Mouse (Mus musculus) heart, embryonic 15.5 days (tissue): ENCODE results near the gene Ywhah. TPM values are rescaled to one million over a fixed set of nuclear protein-coding genes. Genes with fewer than 3 reads are reported as not detected.

Experiments used
- ATAC-seq: fragments of 200-750 bp; cut with Nextera tagmentation; replicated peaks from 2 replicates; pipeline ENCODE4 v1.8.0; 2017; ENCODE audit warnings: low read depth, moderate TSS enrichment; ENCODE audit not compliant: insufficient number of reproducible peaks, insufficient read depth, low FRiP score
- H3K27ac ChIP-seq: fragments of 300-500 bp; sonication (generic); 2 replicates; pipeline ENCODE4 v1.5.1; 2015; ENCODE audit warnings: mild to moderate bottlenecking, inconsistent platforms
- H3K27me3 ChIP-seq: fragments of 300-500 bp; sonication (generic); 2 replicates; pipeline ENCODE4 v1.6.1; 2015; ENCODE audit warnings: inconsistent platforms
- H3K36me3 ChIP-seq: fragments of 300-500 bp; sonication (generic); 2 replicates; pipeline ENCODE4 v1.6.1; 2015; ENCODE audit warnings: mild to moderate bottlenecking, inconsistent platforms
- H3K4me1 ChIP-seq: fragments of 300-500 bp; sonication (generic); replicated peaks from 2 replicates; pipeline ENCODE4 v1.6.1; 2015; ENCODE audit warnings: inconsistent platforms
- H3K4me2 ChIP-seq: fragments of 300-500 bp; sonication (generic); 2 replicates; pipeline ENCODE4 v1.6.1; 2015; ENCODE audit warnings: inconsistent platforms, mild to moderate bottlenecking, moderate library complexity
- H3K4me3 ChIP-seq: fragments of 300-500 bp; sonication (generic); 2 replicates; pipeline ENCODE4 v1.5.1; 2015; ENCODE audit warnings: mild to moderate bottlenecking, inconsistent platforms
- H3K9ac ChIP-seq: fragments of 300-500 bp; sonication (generic); 2 replicates; pipeline ENCODE4 v1.6.1; 2015; ENCODE audit warnings: mild to moderate bottlenecking, inconsistent platforms
- H3K9me3 ChIP-seq: fragments of 300-500 bp; sonication (generic); replicated peaks from 2 replicates; pipeline ENCODE4 v1.6.1; 2016; ENCODE audit warnings: inconsistent platforms
- WGBS: fragments of 180-500 bp; shearing (Covaris S2); methylation state at CpG from one replicate; pipeline ENCODE4 v1.1.7; 2015; ENCODE audit warnings: mixed read lengths; 5-methylcytosine and 5-hydroxymethylcytosine counted together
- polyA plus RNA-seq: library from polyadenylated mRNA; unstranded; fragments of >200 nt; fragmentation: Nextera tagmentation; extraction: Ambion mirVana; gene quantifications from 2 replicates; pipeline ENCODE4 v1.2.1, GENCODE M21; 2015

Ywhah gene
- polyA plus RNA-seq, 1 experiment from 2014 or later: 441 TPM

- ATAC-seq: no peak
- no peak overlapping the region for H3K9ac ChIP-seq
- 88% methylated on average over 1 of the region's 1 CpGs for WGBS
- no peaks in the 10 kb centered on the region for H3K9me3 ChIP-seq
- no peak overlapping the region for H3K4me2 ChIP-seq
- H3K4me1 ChIP-seq: peaks cover 16% of the 10 kb centered on the region
- no peaks in the 10 kb centered on the region for H3K27me3 ChIP-seq
- H3K4me3 ChIP-seq: no peak overlapping the region
- H3K36me3 ChIP-seq: no peaks in the 10 kb centered on the region
- H3K27ac ChIP-seq: no peak overlapping the region
These were observed 4.5 kb upstream of the Ywhah start for GRCm38 (mm10) chr5:33014096-33014495.

GRCm38 (mm10) chr5:33015579-33015978, 3.0 kb upstream of the Ywhah start:
- H3K9ac ChIP-seq: no peak overlapping the region

GRCm38 (mm10) chr5:33018189-33018560, 441 bp upstream of the Ywhah start:
- Histone ChIP-seq H3K9me3 (no peaks in the 10 kb centered on the region), H3K4me3 (peak overlapping the region; percentile 92), H3K36me3 (peaks cover 3% of the 10 kb centered on the region; the same call in 1 of the 2 replicates), H3K27me3 (no peaks in the 10 kb centered on the region), H3K4me2 (peak overlapping the region; percentile 74), H3K27ac (peak overlapping the region; percentile 100), H3K9ac (peak overlapping the region; percentile 77), H3K4me1 (peaks cover 34% of the 10 kb centered on the region)
- WGBS: 2% methylated on average over 15 of the region's 15 CpGs
- peak; percentile 36 for ATAC-seq

More at GRCm38 (mm10) chr5:33015579-33015978, 3.0 kb upstream of the Ywhah start:
- WGBS: 52% methylated on average over 5 of the region's 5 CpGs
- H3K9me3 ChIP-seq: no peaks in the 10 kb centered on the region
- no peak for ATAC-seq
- peaks cover 21% of the 10 kb centered on the region for H3K4me1 ChIP-seq
- no peak overlapping the region for H3K27ac ChIP-seq
- no peaks in the 10 kb centered on the region for H3K36me3 ChIP-seq
- no peaks in the 10 kb centered on the region for H3K27me3 ChIP-seq
- H3K4me3 ChIP-seq: no peak overlapping the region
- no peak overlapping the region for H3K4me2 ChIP-seq

GRCm38 (mm10) chr5:33019426-33019821, 808 bp downstream of the Ywhah start:
- ATAC-seq: no peak
- Histone ChIP-seq H3K9ac (peak overlapping the region; percentile 98), H3K4me3 (peak overlapping the region; percentile 92), H3K9me3 (no peaks in the 10 kb centered on the region), H3K36me3 (peaks cover 10% of the 10 kb centered on the region; the same call in 1 of the 2 replicates), H3K4me1 (peaks cover 46% of the 10 kb centered on the region), H3K4me2 (peak overlapping the region; percentile 74), H3K27ac (peak overlapping the region; percentile 100), H3K27me3 (no peaks in the 10 kb centered on the region)
- 2% methylated on average over 12 of the region's 12 CpGs for WGBS

GRCm38 (mm10) chr5:33021622-33022021, 3.0 kb downstream of the Ywhah start:
- no peak overlapping the region for H3K27ac ChIP-seq
- H3K9me3 ChIP-seq: no peaks in the 10 kb centered on the region
- 0 out of 2 replicates have a peak overlapping the region, but pooled peaks have one; percentile 13 for H3K4me3 ChIP-seq
- no peaks in the 10 kb centered on the region for H3K27me3 ChIP-seq
- peaks cover 16% of the 10 kb centered on the region; the same call in 1 of the 2 replicates for H3K36me3 ChIP-seq
- H3K4me2 ChIP-seq: peak overlapping the region; percentile 2; the same call in 1 of the 2 replicates
- H3K9ac ChIP-seq: peak overlapping the region; percentile 37; the same call in 1 of the 2 replicates
- WGBS: 71% methylated on average over 2 of the region's 2 CpGs
- peaks cover 56% of the 10 kb centered on the region for H3K4me1 ChIP-seq
- ATAC-seq: no peak

GRCm38 (mm10) chr5:33023337-33023736, 4.7 kb downstream of the Ywhah start:
- peak overlapping the region; percentile 8; the same call in 1 of the 2 replicates for H3K4me2 ChIP-seq
- peaks cover 49% of the 10 kb centered on the region for H3K4me1 ChIP-seq
- no peaks in the 10 kb centered on the region for H3K27me3 ChIP-seq
- H3K9me3 ChIP-seq: no peaks in the 10 kb centered on the region
- no peak overlapping the region for H3K9ac ChIP-seq
- no peak overlapping the region for H3K27ac ChIP-seq
- 68% methylated on average over 4 of the region's 4 CpGs for WGBS
- no peak overlapping the region for H3K4me3 ChIP-seq
- ATAC-seq: no peak
- H3K36me3 ChIP-seq: peaks cover 20% of the 10 kb centered on the region

GRCm38 (mm10) chr5:33024474-33024873, 5.9 kb downstream of the Ywhah start:
- WGBS: 41% methylated on average over 5 of the region's 5 CpGs
- H3K4me3 ChIP-seq: no peak overlapping the region
- H3K4me1 ChIP-seq: peaks cover 54% of the 10 kb centered on the region
- no peaks in the 10 kb centered on the region for H3K9me3 ChIP-seq
- H3K27me3 ChIP-seq: no peaks in the 10 kb centered on the region
- no peak overlapping the region for H3K9ac ChIP-seq
- no peak for ATAC-seq
- H3K36me3 ChIP-seq: peaks cover 20% of the 10 kb centered on the region
- H3K27ac ChIP-seq: 0 out of 2 replicates have a peak overlapping the region, but pooled peaks have one; percentile 42
- H3K4me2 ChIP-seq: no peak overlapping the region

GRCm38 (mm10) chr5:33028656-33029055, 10.0 kb downstream of the Ywhah start:
- WGBS: 36% methylated on average over 2 of the region's 2 CpGs
- peaks cover 16% of the 10 kb centered on the region for H3K36me3 ChIP-seq
- H3K9ac ChIP-seq: no peak overlapping the region
- peak overlapping the region; percentile 21 for H3K27ac ChIP-seq
- H3K9me3 ChIP-seq: no peaks in the 10 kb centered on the region
- H3K4me1 ChIP-seq: peaks cover 29% of the 10 kb centered on the region
- no peak for ATAC-seq
- H3K4me2 ChIP-seq: no peak overlapping the region
- H3K4me3 ChIP-seq: no peak overlapping the region
- H3K27me3 ChIP-seq: no peaks in the 10 kb centered on the region

- peaks cover 15% of the 10 kb centered on the region; the same call in 1 of the 2 replicates for H3K4me1 ChIP-seq
- H3K9me3 ChIP-seq: no peaks in the 10 kb centered on the region
- H3K27ac ChIP-seq: no peak overlapping the region
- 70% methylated on average over 4 of the region's 4 CpGs for WGBS
- H3K36me3 ChIP-seq: peaks cover 9% of the 10 kb centered on the region
- H3K4me2 ChIP-seq: no peak overlapping the region
- no peak for ATAC-seq
- no peak overlapping the region for H3K4me3 ChIP-seq
- no peak overlapping the region for H3K9ac ChIP-seq
- no peaks in the 10 kb centered on the region for H3K27me3 ChIP-seq
These were observed 12.0 kb downstream of the Ywhah start for GRCm38 (mm10) chr5:33030425-33031175.

- no peaks in the 10 kb centered on the region for H3K27me3 ChIP-seq
- 76% methylated on average over 10 of the region's 10 CpGs for WGBS
These were observed 13.6 kb downstream of the Ywhah start for GRCm38 (mm10) chr5:33032036-33032773.

GRCm38 (mm10) chr5:33033121-33033520, 14.5 kb downstream of the Ywhah start:
- Histone ChIP-seq H3K27me3 (no peaks in the 10 kb centered on the region), H3K4me3 (no peak overlapping the region), H3K36me3 (no peaks in the 10 kb centered on the region), H3K27ac (no peak overlapping the region), H3K4me2 (no peak overlapping the region), H3K4me1 (peaks cover 12% of the 10 kb centered on the region; the same call in 1 of the 2 replicates), H3K9ac (no peak overlapping the region), H3K9me3 (no peaks in the 10 kb centered on the region)
- peak; percentile 70; the same call in 1 of the 2 replicates for ATAC-seq
- 0% methylated on average over 4 of the region's 4 CpGs for WGBS

More at GRCm38 (mm10) chr5:33032036-33032773, 13.6 kb downstream of the Ywhah start:
- H3K9me3 ChIP-seq: no peaks in the 10 kb centered on the region
- no peak overlapping the region for H3K9ac ChIP-seq
- H3K4me1 ChIP-seq: peaks cover 12% of the 10 kb centered on the region; the same call in 1 of the 2 replicates
- H3K27ac ChIP-seq: no peak overlapping the region
- no peak overlapping the region for H3K4me3 ChIP-seq
- H3K36me3 ChIP-seq: peaks cover 4% of the 10 kb centered on the region; the same call in 1 of the 2 replicates
- no peak for ATAC-seq
- H3K4me2 ChIP-seq: no peak overlapping the region
